Mouse (Mus musculus): ENCODE data around the gene Aco2. TPM values are rescaled to one million over a fixed set of nuclear protein-coding genes. Genes with fewer than 3 reads are reported as not detected.

Gene Aco2
- polyA plus RNA-seq (2011; ENCODE audit: insufficient read depth, insufficient read length, low read depth, missing spikeins): 174 and 181 TPM in 2 replicates

DNA sequence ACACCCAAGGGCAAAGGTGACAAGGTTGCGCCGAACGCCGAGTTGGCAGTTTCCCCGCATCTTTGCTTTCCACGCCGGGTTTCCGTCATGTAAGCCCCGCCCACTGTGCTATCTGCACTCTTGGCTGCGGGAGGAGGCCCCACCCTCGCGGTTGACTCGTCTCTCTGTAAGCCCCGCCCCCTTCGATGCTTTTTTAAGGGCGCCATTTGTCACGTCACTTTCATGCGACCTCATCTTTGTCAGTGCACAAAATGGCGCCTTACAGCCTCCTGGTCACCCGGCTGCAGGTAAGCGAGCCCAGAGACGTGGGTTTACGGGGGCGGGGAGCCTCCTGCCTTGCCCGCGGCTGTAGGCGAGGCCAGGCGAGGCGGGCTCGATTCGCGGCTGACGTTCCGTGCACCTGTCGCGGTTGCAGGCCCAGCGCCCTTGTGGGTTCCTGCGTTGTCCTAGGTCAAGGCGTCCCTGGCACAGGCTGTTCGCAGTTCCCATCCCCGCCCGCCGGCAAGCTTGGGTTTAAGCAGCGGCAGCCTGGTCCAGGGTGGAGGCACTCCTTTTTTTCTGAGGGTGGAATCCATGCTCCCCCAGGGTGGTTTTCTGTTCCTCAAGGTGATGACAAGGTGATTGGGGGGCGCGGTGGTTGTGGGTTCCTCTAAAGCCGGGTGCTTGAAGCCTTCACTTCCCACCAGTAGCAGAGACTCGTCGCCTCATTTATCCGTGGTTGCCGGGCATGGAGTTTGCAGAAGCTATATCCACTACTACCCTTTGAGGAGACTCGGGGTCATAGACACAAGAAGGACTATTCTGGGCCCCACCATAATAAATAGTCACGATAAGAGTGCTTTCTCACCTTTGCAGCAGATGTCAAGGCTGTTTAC, at the start of gene Aco2:
Gene Aco2, plus strand, starts transcription at position 48 of the 875 bp plus-strand sequence.
- TF ChIP-seq EP300 (IDR thresholded peaks at IDR 0.05; ENCODE audit: insufficient read depth, low read depth, low read length) (no peak), POLR2A (IDR thresholded peaks at IDR 0.05; ENCODE audit: insufficient read depth, low read length) (no peak), CTCF (IDR thresholded peaks at IDR 0.05; ENCODE audit: low read depth, low read length) (no peak)
- peaks cover 33% of the 10 kb centered on the region for H3K36me3 ChIP-seq (ENCODE audit: control insufficient read depth, insufficient read depth, low read length, poor library complexity, severe bottlenecking)
- H3K4me1 ChIP-seq (ENCODE audit: control insufficient read depth, insufficient read depth, low read length): peaks cover 2% of the 10 kb centered on the region
- H3K9me3 ChIP-seq (replicated peaks; ENCODE audit: control insufficient read depth, insufficient read depth, low read length, poor library complexity, severe bottlenecking): no peaks in the 10 kb centered on the region
- H3K9ac ChIP-seq (ENCODE audit: low read depth, poor library complexity, severe bottlenecking): peak within 1 kb of the TSS; percentile 98
- no peaks in the 10 kb centered on the region for H3K27me3 ChIP-seq (ENCODE audit: control insufficient read depth, insufficient read depth, low read length, poor library complexity, severe bottlenecking)
- peak within 1 kb of the TSS; percentile 73 for H3K27ac ChIP-seq (ENCODE audit: insufficient read depth, low read length)
- H3K4me3 ChIP-seq (ENCODE audit: low read depth, low read length): peak within 1 kb of the TSS; percentile 96

DNA sequence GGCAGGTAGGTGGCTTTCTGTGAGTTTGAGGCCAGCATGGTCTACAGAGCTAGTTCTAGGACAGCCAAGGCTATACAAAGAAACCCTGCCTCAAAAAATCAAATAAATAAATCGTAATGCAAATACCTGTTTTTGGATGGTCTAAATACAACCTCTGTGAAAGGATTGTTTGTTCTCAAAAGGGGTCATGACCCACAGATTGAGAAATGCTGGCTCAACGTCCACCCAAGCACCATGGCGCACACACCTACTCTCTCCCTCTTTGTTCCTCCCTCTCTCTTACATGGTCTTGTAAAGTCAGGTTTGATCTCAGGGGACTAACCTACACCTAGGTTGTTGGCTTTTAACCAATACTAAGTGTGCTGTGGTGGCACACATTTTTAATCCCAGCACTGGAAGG, 49.5 kb upstream of the Aco2 start:
- H3K27ac ChIP-seq (ENCODE audit: insufficient read depth, low read length): no peak overlapping the region
- no peak overlapping the region for H3K9ac ChIP-seq (ENCODE audit: low read depth, poor library complexity, severe bottlenecking)
- no peaks in the 10 kb centered on the region for H3K9me3 ChIP-seq (replicated peaks; ENCODE audit: control insufficient read depth, insufficient read depth, low read length, poor library complexity, severe bottlenecking)
- no peak for TF ChIP-seq POLR2A (IDR thresholded peaks at IDR 0.05; ENCODE audit: insufficient read depth, low read length)
- no peak for TF ChIP-seq CTCF (IDR thresholded peaks at IDR 0.05; ENCODE audit: low read depth, low read length)
- no peak for TF ChIP-seq EP300 (IDR thresholded peaks at IDR 0.05; ENCODE audit: insufficient read depth, low read depth, low read length)
- peaks cover 16% of the 10 kb centered on the region for H3K36me3 ChIP-seq (ENCODE audit: control insufficient read depth, insufficient read depth, low read length, poor library complexity, severe bottlenecking)
- H3K4me3 ChIP-seq (ENCODE audit: low read depth, low read length): no peak overlapping the region
- H3K27me3 ChIP-seq (ENCODE audit: control insufficient read depth, insufficient read depth, low read length, poor library complexity, severe bottlenecking): no peaks in the 10 kb centered on the region
- no peaks in the 10 kb centered on the region for H3K4me1 ChIP-seq (ENCODE audit: control insufficient read depth, insufficient read depth, low read length)

DNA sequence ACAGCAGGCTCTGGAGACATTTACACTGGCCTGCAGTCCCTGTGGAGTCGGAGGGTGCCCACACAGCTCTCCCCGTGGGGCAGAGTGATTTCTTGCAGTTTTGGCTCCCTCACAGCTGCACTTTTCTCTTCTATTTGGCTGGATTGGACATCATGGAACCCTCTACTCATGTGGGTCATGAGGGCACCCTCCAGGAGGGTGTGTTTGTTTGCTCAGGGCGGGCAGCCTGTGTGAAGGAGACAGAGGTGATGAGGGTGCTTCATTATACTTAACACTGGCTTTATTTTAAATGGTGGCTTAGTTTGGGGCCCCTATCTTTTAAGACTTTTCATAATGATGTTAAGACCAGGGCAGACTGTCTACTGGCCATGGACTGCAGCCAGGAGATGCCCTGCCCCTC, 47.3 kb upstream of the Aco2 start:
- H3K36me3 ChIP-seq (ENCODE audit: control insufficient read depth, insufficient read depth, low read length, poor library complexity, severe bottlenecking): peaks cover 10% of the 10 kb centered on the region
- H3K27me3 ChIP-seq (ENCODE audit: control insufficient read depth, insufficient read depth, low read length, poor library complexity, severe bottlenecking): no peaks in the 10 kb centered on the region
- H3K27ac ChIP-seq (ENCODE audit: insufficient read depth, low read length): no peak overlapping the region
- no peaks in the 10 kb centered on the region for H3K9me3 ChIP-seq (replicated peaks; ENCODE audit: control insufficient read depth, insufficient read depth, low read length, poor library complexity, severe bottlenecking)
- no peak overlapping the region for H3K4me3 ChIP-seq (ENCODE audit: low read depth, low read length)
- TF ChIP-seq CTCF (IDR thresholded peaks at IDR 0.05; ENCODE audit: low read depth, low read length): no peak
- TF ChIP-seq POLR2A (IDR thresholded peaks at IDR 0.05; ENCODE audit: insufficient read depth, low read length): no peak
- no peak for TF ChIP-seq EP300 (IDR thresholded peaks at IDR 0.05; ENCODE audit: insufficient read depth, low read depth, low read length)
- no peak overlapping the region for H3K9ac ChIP-seq (ENCODE audit: low read depth, poor library complexity, severe bottlenecking)
- no peaks in the 10 kb centered on the region for H3K4me1 ChIP-seq (ENCODE audit: control insufficient read depth, insufficient read depth, low read length)

DNA sequence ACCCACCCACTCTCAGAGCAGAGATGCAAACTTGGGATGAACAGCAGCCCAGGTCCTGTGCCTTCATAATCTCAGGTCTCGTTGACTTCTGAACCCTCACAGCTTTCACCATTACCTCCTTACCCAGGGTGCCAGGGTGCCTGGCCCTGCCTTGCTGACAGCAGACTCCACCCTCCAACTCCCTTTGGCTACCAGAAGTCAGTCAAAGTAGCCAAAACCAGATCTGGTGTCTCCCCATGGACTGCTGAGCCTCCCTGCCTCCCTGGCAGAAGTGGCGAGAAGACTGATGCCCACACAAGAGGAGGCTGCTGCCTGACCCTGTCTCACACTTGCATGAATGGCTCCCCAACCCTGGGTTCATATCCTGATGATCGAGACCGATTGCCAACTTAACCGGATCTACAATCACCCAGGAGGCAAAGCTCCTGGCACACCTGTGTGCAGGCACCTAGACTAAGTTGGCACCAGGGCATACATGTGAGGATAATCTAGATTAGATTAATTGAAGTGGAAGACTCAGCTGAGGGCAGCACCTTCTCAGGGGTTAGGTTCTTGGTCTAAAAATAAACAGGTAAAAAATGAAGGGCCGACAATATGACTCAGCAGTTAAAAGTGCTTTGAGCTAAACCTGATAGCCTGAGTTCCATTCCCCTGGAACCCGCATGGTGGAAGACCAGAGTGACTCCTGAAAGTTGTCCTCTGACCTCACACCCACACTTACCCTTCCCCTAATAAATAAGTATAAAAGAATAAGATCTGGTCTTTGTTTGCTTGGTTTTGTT, 43.5 kb upstream of the Aco2 start:
- Histone ChIP-seq H3K9me3 (replicated peaks; ENCODE audit: control insufficient read depth, insufficient read depth, low read length, poor library complexity, severe bottlenecking) (no peaks in the 10 kb centered on the region), H3K27me3 (ENCODE audit: control insufficient read depth, insufficient read depth, low read length, poor library complexity, severe bottlenecking) (no peaks in the 10 kb centered on the region), H3K27ac (ENCODE audit: insufficient read depth, low read length) (no peak overlapping the region), H3K4me1 (ENCODE audit: control insufficient read depth, insufficient read depth, low read length) (no peaks in the 10 kb centered on the region), H3K36me3 (ENCODE audit: control insufficient read depth, insufficient read depth, low read length, poor library complexity, severe bottlenecking) (peaks cover 2% of the 10 kb centered on the region; the same call in 1 of the 2 replicates), H3K4me3 (ENCODE audit: low read depth, low read length) (no peak overlapping the region), H3K9ac (ENCODE audit: low read depth, poor library complexity, severe bottlenecking) (no peak overlapping the region)
- no peak for TF ChIP-seq CTCF (IDR thresholded peaks at IDR 0.05; ENCODE audit: low read depth, low read length)
- no peak for TF ChIP-seq POLR2A (IDR thresholded peaks at IDR 0.05; ENCODE audit: insufficient read depth, low read length)
- TF ChIP-seq EP300 (IDR thresholded peaks at IDR 0.05; ENCODE audit: insufficient read depth, low read depth, low read length): no peak

DNA sequence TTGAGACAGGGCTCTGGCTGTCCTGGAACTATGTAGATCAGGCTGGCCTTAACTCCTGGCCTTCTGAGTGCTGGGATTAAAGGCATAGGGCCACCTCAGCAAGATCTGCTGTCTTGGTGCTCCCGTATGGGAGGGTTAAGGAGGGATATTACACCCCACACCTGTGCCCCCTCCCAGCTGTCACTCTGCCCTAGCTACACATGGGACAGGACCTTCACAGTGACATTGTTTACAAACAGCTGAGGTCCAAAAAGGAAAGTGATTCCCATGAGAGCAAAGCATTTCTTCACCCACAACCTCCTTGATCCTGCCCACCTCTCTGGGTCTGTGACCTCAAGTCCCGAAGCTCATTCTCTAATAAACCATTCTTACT, 42.9 kb upstream of the Aco2 start:
- TF ChIP-seq EP300 (IDR thresholded peaks at IDR 0.05; ENCODE audit: insufficient read depth, low read depth, low read length) (no peak), CTCF (IDR thresholded peaks at IDR 0.05; ENCODE audit: low read depth, low read length) (no peak), POLR2A (IDR thresholded peaks at IDR 0.05; ENCODE audit: insufficient read depth, low read length) (no peak)
- no peak overlapping the region for H3K9ac ChIP-seq (ENCODE audit: low read depth, poor library complexity, severe bottlenecking)
- H3K9me3 ChIP-seq (replicated peaks; ENCODE audit: control insufficient read depth, insufficient read depth, low read length, poor library complexity, severe bottlenecking): no peaks in the 10 kb centered on the region
- H3K4me3 ChIP-seq (ENCODE audit: low read depth, low read length): no peak overlapping the region
- H3K4me1 ChIP-seq (ENCODE audit: control insufficient read depth, insufficient read depth, low read length): no peaks in the 10 kb centered on the region
- H3K36me3 ChIP-seq (ENCODE audit: control insufficient read depth, insufficient read depth, low read length, poor library complexity, severe bottlenecking): no peaks in the 10 kb centered on the region
- no peak overlapping the region for H3K27ac ChIP-seq (ENCODE audit: insufficient read depth, low read length)
- no peaks in the 10 kb centered on the region for H3K27me3 ChIP-seq (ENCODE audit: control insufficient read depth, insufficient read depth, low read length, poor library complexity, severe bottlenecking)

All from ES-Bruce4 (cell line).